Mouse (Mus musculus) intestine, embryonic 14.5 days (tissue): ENCODE data around the gene Pigo. TPM values are rescaled to one million over a fixed set of nuclear protein-coding genes. Genes with fewer than 3 reads are reported as not detected.
"Not testable (repeated sequence)": the region's sequence is repeated elsewhere in the genome, so short reads cannot be mapped to it uniquely, and the experiment has no call there.

Source experiments
- ATAC-seq: fragments of 200-750 bp; cut with Nextera tagmentation; replicated peaks from 2 replicates; pipeline ENCODE4 v1.8.0; 2017; ENCODE audit warnings: low read depth, moderate number of reproducible peaks, moderate TSS enrichment, moderate library complexity; ENCODE audit not compliant: low FRiP score, low TSS enrichment
- DNase-seq: peaks from one replicate; pipeline ENCODE4 v3.0.0-alpha.2; 2018; ENCODE audit warnings: low spot score
- H3K27ac ChIP-seq: fragments of 300-500 bp; sonication (generic); 2 replicates; pipeline ENCODE4 v1.5.1; 2014; ENCODE audit warnings: low read depth, mild to moderate bottlenecking, control low read depth
- H3K27me3 ChIP-seq: fragments of 300-500 bp; sonication (generic); replicated peaks from 2 replicates; pipeline ENCODE4 v1.6.1; 2014; ENCODE audit warnings: low read length, control low read depth; ENCODE audit not compliant: control insufficient read depth, insufficient read depth
- H3K36me3 ChIP-seq: fragments of 300-500 bp; sonication (generic); 2 replicates; pipeline ENCODE4 v1.6.1; 2014; ENCODE audit warnings: low read length, control low read depth; ENCODE audit not compliant: control insufficient read depth, insufficient read depth
- H3K4me1 ChIP-seq: fragments of 300-500 bp; sonication (generic); replicated peaks from 2 replicates; pipeline ENCODE4 v1.6.1; 2014; ENCODE audit warnings: low read length, control low read depth, mixed read lengths; ENCODE audit not compliant: control insufficient read depth, insufficient read depth
- H3K4me2 ChIP-seq: fragments of 300-500 bp; sonication (generic); 2 replicates; pipeline ENCODE4 v1.6.1; 2014; ENCODE audit warnings: low read length
- H3K4me3 ChIP-seq: fragments of 300-500 bp; sonication (generic); 2 replicates; pipeline ENCODE4 v1.5.1; 2014; ENCODE audit warnings: low read depth, low read length, control low read depth, mixed read lengths
- H3K9ac ChIP-seq: fragments of 300-500 bp; sonication (generic); 2 replicates; pipeline ENCODE4 v1.6.1; 2014; ENCODE audit warnings: mild to moderate bottlenecking, low read length
- H3K9me3 ChIP-seq: fragments of 300-500 bp; sonication (generic); 2 replicates; pipeline ENCODE4 v1.6.1; 2016; ENCODE audit warnings: low read length, control low read depth; ENCODE audit not compliant: control insufficient read depth
- WGBS: fragments of 180-500 bp; shearing (Covaris S2); extraction: QIAGEN DNeasy Blood & Tissue Kit; methylation state at CpG from one replicate; pipeline ENCODE4 v1.1.7; 2014; 5-methylcytosine and 5-hydroxymethylcytosine counted together
- polyA plus RNA-seq: library from polyadenylated mRNA; unstranded; fragments of >200 nt; fragmentation: Nextera tagmentation; extraction: Ambion mirVana; gene quantifications from 2 replicates; pipeline ENCODE4 v1.2.1, GENCODE M21; 2014

Pigo gene
- polyA plus RNA-seq, 1 experiment from 2014 or later, result 22.6 TPM

DNA sequence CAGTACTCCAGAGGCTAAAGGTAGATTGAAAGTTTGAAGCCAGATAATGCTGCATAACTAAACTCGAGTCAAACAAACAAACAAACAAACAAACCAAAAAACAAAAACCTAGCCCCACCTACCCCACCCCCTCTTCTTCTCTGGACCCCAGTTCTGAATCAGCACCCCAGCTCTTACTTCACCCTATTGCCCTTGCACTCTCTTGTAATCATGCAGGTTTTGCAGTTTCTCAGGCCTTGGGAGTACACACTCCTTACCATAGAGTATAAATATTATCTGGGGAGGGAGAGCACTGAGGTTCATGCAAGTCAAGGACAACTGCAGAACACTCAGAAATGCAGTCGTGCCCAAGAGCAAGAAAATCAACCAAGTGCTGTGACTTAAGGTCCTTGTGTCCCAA lies 24.3 kb downstream of the Pigo start:
- Histone ChIP-seq H3K27ac (peak overlapping the region; percentile 85; the same call in 1 of the 2 replicates), H3K27me3 (no peaks in the 10 kb centered on the region), H3K36me3 (peaks cover 2% of the 10 kb centered on the region; the same call in 1 of the 2 replicates), H3K9ac (no peak overlapping the region), H3K4me2 (no peak overlapping the region), H3K4me3 (no peak overlapping the region), H3K4me1 (peaks cover 17% of the 10 kb centered on the region), H3K9me3 (no peaks in the 10 kb centered on the region)
- ATAC-seq, result no peak
- DNase-seq, result no peak
- 80% methylated on average over 2 of the region's 2 CpGs for whole genome bisulfite sequencing

DNA sequence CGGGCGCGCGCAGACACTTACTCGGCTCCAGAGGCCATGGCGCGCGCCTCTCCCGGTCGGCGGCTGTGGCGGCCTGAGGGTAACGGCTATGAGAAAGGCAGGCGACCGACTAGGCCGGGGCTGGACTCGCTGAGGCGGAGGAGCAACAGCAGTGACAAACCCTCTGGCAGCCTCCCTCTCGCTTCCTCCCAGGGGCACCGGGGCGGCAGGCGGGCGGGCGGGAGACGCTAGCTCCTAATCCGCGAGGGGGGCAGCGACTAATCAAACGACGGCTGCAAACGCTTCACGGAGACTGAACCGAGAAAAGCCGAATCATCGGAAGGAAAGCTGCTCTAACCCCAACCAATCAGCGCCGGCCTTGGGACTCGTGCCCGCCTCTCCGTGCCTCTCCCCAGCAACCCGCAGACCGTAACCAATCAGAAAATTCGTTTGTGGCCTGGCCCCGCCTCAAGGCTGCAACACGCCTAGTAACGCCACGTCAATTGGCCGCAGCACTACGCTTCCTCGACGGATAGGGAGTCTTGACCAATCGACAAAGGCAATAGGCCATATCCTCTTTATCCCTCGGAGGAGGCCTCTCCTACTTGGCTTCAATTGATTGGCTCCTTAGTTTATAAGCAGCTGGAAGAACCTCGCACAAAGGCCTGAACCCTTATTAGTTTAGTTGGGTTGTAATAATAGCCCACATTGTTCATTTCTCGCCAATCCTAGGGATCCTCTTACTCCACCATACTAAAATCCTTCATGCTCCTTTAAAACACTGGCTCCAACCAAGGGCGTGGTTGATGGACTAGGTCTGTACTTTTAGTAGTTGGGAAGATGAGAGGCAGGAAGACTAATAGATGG lies 25.3 kb downstream of the Pigo start, which contains the start of gene Vcp:
Gene Vcp, minus strand, starts transcription at position 367 of the 846 bp plus-strand sequence.
- peak; percentile 97 for DNase-seq
- H3K9me3 ChIP-seq, H3K27me3 ChIP-seq: not testable (repeated sequence)
- peaks cover 11% of the 10 kb centered on the region for H3K36me3 ChIP-seq
- H3K4me3 ChIP-seq, result peak within 1 kb of the TSS; percentile 97
- H3K4me1 ChIP-seq, result peaks cover 17% of the 10 kb centered on the region
- H3K27ac ChIP-seq, result peak within 1 kb of the TSS; percentile 99
- ATAC-seq, result peak; percentile 97
- H3K9ac ChIP-seq, result peak within 1 kb of the TSS; percentile 94
- WGBS, result under 1% methylated on average over 46 of the region's 56 CpGs
- peak within 1 kb of the TSS; percentile 96 for H3K4me2 ChIP-seq

DNA sequence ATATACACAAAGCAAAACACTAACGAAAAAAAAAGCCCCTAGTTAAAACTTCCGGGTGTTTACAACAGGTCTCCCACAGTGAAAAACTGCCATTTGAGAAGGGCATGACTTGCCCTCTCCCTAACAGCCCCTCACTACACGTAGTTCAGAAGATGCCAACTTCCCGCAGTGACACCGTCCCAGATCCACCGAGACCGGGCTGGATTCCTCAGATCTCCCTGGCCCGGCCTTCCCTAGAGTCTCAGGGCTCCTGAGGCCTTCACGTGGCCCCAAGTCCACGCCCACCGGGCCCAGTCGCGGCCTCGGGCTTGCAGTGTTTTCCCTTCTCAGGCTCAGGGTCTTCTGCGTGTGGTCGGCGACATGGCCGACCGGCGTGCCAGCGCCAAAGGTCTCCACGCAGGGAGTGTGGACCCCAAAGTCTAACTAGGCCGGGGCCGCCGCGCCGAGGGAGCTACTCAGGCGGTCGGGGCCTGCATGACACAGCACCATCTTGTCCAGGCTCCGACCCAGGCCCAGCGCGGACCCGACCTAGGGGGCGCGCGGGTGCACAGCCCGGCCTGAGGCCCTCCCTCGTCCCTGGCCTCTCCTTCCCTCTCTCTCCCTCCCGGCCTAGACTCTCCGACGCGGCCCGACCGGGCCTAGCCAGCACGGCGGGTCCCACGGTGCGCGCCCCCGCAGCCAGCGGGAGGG lies 26.0 kb downstream of the Pigo start:
- Histone ChIP-seq H3K36me3 (peaks cover 19% of the 10 kb centered on the region), H3K9me3 (no peaks in the 10 kb centered on the region), H3K27ac (peak overlapping the region; percentile 99), H3K9ac (peak overlapping the region; percentile 94), H3K4me2 (peak overlapping the region; percentile 96), H3K4me3 (peak overlapping the region; percentile 97), H3K4me1 (peaks cover 17% of the 10 kb centered on the region), H3K27me3 (no peaks in the 10 kb centered on the region)
- peak; percentile 91 for DNase-seq
- under 1% methylated on average over 51 of the region's 51 CpGs for WGBS
- ATAC-seq, result peak; percentile 85

DNA sequence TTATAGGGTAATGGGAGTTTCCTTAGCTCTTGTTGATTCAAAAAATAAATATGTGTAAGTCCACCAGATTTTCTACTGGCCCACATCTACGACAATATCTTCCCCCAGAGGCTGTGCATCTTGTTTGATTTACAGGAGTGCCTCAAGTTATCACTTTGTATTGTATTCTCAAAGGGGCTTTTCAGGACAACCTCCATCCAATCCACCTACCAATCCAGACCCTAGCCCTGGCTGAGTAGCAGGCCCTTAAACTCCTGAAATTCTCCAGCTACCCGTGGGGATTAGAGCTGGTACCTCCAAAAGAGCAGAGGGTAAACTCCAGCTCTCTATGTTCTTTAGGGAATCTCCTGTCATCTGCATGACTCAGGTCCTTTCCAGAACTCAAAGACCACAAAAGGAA lies 27.6 kb downstream of the Pigo start:
- H3K36me3 ChIP-seq, result peaks cover 35% of the 10 kb centered on the region
- H3K9me3 ChIP-seq, result no peaks in the 10 kb centered on the region
- no peaks in the 10 kb centered on the region for H3K27me3 ChIP-seq
- DNase-seq, result no peak
- H3K4me1 ChIP-seq, result peaks cover 17% of the 10 kb centered on the region
- no peak overlapping the region for H3K27ac ChIP-seq
- ATAC-seq, result no peak
- H3K4me3 ChIP-seq, result peak overlapping the region; percentile 97; the same call in 1 of the 2 replicates
- H3K9ac ChIP-seq, result no peak overlapping the region
- 47% methylated on average over 2 of the region's 2 CpGs for WGBS
- peak overlapping the region; percentile 96 for H3K4me2 ChIP-seq

DNA sequence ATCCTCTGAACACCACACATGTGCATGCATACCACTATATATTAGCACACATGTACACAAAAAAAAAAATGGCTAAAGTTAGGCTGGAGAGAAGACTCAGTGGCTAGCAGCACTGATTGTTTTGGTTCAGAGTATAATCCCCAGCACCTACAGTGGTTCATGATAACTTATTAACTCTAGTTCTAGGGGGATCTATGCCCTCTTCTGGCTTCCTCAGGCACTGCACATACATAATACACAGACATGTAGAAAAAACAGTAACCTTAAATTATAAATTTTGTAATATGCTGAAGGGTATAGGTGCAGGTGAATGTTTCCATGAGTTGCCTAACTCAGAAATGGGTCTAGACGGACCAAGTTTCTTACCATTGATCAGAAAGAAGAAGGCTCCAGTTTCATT lies 37.3 kb downstream of the Pigo start:
- H3K9me3 ChIP-seq, result no peaks in the 10 kb centered on the region
- no peak for ATAC-seq
- DNase-seq, result no peak
- H3K9ac ChIP-seq, result no peak overlapping the region
- H3K4me2 ChIP-seq, result no peak overlapping the region
- H3K27ac ChIP-seq, result no peak overlapping the region
- H3K4me1 ChIP-seq, result no peaks in the 10 kb centered on the region
- H3K36me3 ChIP-seq, result peaks cover 100% of the 10 kb centered on the region
- WGBS, result 86% methylated on average over 1 of the region's 1 CpGs
- H3K27me3 ChIP-seq, result no peaks in the 10 kb centered on the region
- no peak overlapping the region for H3K4me3 ChIP-seq

- peaks cover 69% of the 10 kb centered on the region for H3K36me3 ChIP-seq
- WGBS, result 94% methylated on average over 7 of the region's 8 CpGs
- not testable (repeated sequence) for H3K9ac ChIP-seq, H3K27ac ChIP-seq, ATAC-seq, DNase-seq, H3K27me3 ChIP-seq, H3K4me1 ChIP-seq, H3K9me3 ChIP-seq, H3K4me2 ChIP-seq, H3K4me3 ChIP-seq
Observed at GRCm38 (mm10) chr4:42980467-42980866, 45.2 kb downstream of the Pigo start.

DNA sequence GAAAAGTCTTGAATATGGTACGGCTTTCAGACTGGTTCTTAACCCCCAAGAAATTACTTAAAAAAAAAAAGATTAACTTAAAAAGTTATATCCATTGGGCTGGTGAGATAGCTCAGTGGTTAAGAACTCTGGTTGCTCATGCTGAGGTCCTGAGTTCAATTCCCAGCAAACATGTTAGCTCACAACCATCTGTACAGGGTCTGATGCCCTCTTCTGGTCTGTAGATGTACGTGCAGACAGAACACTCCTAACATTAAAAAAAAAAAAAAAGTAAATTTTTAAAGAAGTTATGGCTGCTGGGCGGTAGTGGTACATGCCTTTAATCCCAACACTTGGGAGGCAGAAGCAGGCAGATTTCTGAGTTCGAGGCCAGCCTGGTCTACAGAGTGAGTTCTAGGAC lies 47.6 kb downstream of the Pigo start:
- no peaks in the 10 kb centered on the region for H3K9me3 ChIP-seq
- DNase-seq, result no peak
- ATAC-seq, result no peak
- no peak overlapping the region for H3K27ac ChIP-seq
- no peaks in the 10 kb centered on the region for H3K4me1 ChIP-seq
- no peaks in the 10 kb centered on the region for H3K27me3 ChIP-seq
- H3K4me2 ChIP-seq, result no peak overlapping the region
- peaks cover 45% of the 10 kb centered on the region for H3K36me3 ChIP-seq
- 86% methylated on average over 4 of the region's 4 CpGs for WGBS
- no peak overlapping the region for H3K4me3 ChIP-seq
- H3K9ac ChIP-seq, result no peak overlapping the region

GRCm38 (mm10) chr4:42973868-42974267 lies 51.8 kb downstream of the Pigo start:
- H3K27ac ChIP-seq, result no peak overlapping the region
- no peak for ATAC-seq
- no peaks in the 10 kb centered on the region for H3K4me1 ChIP-seq
- 79% methylated on average over 5 of the region's 5 CpGs for WGBS
- peaks cover 8% of the 10 kb centered on the region for H3K36me3 ChIP-seq
- H3K9ac ChIP-seq, result no peak overlapping the region
- H3K27me3 ChIP-seq, result no peaks in the 10 kb centered on the region
- H3K4me2 ChIP-seq, result no peak overlapping the region
- no peak for DNase-seq
- H3K9me3 ChIP-seq, result no peaks in the 10 kb centered on the region
- H3K4me3 ChIP-seq, result no peak overlapping the region
